Mouse (Mus musculus): ENCODE measurements at regions not wholly inside any gene's neighbourhood (a gene's known extent, or its start where the extent isn't known, plus 50 kb on each side); places are given as distances from the start of the nearest gene placed in this dataset.
A peak's percentile ranks its signal among the peaks of the same experiment; 100 is the strongest.

DNA sequence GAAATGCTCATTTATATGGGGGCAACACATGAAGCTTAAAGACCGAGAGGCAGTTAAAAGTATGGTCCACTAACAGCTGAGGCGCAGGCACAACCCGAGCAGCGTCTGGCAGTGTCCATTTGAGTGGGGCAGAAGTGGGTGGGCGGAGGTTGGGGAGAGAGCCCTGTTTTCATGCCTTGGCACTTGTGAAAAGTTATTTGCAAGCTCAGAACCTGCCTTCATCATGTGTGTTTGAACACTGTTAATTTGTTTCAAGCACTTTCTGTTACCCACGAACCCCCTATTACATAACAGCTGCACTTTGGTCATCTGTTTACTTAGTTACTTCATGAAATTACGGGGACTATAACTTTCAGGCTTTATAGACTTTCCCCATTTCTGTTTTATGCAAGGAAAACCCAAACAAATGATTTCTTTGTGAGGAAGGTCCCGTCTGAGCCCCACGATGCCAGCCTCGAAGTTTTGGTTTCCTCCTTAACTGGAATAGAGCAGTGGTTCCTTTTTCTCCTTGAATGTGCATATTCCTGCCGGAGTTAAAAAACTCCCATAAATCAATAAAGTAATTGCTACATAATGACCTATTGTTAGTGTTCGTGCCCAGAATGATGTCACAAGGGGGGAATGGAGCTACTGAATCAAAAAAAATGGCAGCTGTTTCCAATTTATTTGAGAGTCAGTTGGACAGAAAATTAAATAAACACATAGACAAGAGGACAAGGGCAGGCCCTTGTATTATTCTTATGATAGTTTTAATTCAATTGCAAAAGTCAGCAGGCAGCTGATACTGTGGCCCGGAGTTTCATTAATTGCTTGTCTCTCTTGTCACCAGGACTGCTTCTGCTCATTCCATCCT lies 363.6 kb downstream of the Etnk1 start:
- DNase-seq (ENCODE audit: extremely low spot score in 1 of 2, low spot score in 1 of 2), result no peak

DNA sequence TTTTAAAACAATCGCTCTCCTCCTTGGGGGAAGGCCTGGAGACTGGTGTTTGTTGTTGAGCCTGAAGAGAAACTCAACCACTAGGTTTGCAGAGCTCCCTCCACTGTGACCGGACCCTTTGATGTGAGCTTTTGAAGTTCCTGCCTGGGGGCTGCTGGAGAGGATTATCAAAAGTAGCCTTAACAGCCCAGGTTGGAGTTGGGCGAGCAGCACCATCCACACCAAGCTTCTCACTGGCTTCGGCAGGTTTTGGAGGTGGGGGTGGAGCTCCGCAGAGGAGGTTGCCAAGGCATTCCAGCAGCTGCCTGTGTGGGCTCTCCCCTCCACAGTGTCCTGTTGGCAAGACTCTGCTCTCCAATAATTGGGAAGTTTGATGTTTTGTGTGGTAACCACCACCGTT lies 364.5 kb downstream of the Etnk1 start:
- no peak for DNase-seq (ENCODE audit: extremely low spot score in 1 of 2, low spot score in 1 of 2)

DNA sequence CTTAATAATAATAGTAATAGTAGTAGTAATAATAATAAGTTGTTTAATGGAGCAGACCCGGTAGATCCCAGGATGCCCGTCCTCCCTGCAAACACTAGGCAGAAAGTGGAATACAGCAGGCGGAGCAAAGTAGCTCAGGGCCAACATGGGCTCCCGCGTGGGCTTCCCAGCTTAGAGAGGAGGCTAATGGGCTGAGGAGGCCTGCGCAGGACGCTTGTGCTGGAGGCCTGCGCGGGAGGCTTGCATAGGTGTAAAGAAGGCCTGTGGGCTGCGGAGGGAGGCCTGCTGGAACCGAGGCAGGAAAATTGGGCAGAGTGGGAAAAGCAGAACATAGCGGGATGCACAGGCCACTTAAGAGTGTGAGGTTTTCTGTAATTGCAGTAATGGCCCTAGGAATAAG lies 365.4 kb downstream of the Etnk1 start:
- no peak for DNase-seq (ENCODE audit: extremely low spot score in 1 of 2, low spot score in 1 of 2)

- no peak for DNase-seq (ENCODE audit: extremely low spot score in 1 of 2, low spot score in 1 of 2)
These were observed 368.2 kb downstream of the Etnk1 start for GRCm38 (mm10) chr6:143535265-143535664.

DNA sequence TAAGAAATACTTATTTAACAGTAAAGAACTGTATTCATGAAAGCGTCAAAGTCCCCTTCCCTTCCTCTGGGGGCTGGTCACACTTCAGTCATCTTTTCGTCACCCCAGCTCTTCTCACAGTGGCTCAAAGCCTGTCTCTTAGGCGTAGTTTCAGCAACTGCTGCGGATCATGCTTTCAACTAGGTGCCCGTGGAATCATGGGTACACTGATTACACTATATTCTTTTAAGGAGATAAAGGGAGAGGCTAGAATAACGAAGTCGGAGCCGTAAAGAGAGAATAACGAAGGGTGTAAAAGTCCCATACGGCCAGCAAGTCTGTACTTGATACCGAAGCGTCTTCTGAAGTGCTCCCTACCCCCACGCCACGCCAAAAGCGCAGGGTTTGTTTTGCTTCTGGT lies 368.7 kb downstream of the Etnk1 start:
- peak in 1 of 2 experiments; percentile 28 for DNase-seq (ENCODE audit: extremely low spot score in 1 of 2, low spot score in 1 of 2)

- DNase-seq (ENCODE audit: extremely low spot score in 1 of 2, low spot score in 1 of 2), result no peak
These were observed 369.7 kb downstream of the Etnk1 start for GRCm38 (mm10) chr6:143536525-143537293.

DNA sequence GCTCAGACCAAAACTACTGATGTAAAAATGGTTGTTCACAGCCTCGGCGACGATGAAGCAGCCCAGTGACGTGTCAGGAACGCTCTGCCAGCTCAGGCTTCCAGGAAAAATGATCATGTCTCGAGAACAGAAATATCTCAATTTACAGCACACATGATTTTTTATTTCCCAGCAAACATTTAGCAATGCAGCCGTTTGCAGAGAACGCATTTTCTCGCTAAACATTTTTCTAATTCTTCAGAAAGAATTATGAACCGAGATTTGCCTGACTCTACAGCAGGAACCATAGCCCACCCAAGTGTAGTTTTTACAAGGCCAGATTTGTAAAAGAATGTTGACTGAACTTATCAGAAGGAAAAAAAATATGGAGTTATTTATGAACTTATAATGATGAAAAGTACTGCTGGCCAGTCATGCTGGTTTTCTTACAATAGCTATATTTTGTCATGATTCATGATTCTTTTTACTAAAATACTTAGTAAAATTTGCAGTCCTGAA lies 380.4 kb downstream of the Etnk1 start:
- DNase-seq (ENCODE audit: extremely low spot score in 1 of 2, low spot score in 1 of 2), result no peak

DNA sequence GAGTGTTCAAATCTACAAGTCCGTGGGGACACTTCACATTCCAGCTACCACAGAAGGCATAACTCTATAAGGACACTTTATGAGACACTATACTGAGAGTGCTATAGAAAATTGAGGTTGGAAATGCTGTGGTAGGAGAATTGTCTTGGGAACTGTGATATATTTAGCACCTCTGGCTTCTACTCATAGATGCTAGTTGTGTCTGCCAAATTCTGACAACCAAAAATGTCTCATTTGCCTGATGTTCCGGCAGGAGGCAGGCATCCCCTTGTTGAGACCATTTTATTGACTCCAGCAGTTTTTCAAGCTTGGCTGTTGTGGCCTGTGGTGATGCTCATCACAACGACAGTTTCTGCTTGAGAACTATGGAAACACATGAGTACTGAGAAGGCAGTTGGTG lies 387.9 kb downstream of the Etnk1 start:
- DNase-seq (ENCODE audit: extremely low spot score in 1 of 2, low spot score in 1 of 2), result no peak

DNA sequence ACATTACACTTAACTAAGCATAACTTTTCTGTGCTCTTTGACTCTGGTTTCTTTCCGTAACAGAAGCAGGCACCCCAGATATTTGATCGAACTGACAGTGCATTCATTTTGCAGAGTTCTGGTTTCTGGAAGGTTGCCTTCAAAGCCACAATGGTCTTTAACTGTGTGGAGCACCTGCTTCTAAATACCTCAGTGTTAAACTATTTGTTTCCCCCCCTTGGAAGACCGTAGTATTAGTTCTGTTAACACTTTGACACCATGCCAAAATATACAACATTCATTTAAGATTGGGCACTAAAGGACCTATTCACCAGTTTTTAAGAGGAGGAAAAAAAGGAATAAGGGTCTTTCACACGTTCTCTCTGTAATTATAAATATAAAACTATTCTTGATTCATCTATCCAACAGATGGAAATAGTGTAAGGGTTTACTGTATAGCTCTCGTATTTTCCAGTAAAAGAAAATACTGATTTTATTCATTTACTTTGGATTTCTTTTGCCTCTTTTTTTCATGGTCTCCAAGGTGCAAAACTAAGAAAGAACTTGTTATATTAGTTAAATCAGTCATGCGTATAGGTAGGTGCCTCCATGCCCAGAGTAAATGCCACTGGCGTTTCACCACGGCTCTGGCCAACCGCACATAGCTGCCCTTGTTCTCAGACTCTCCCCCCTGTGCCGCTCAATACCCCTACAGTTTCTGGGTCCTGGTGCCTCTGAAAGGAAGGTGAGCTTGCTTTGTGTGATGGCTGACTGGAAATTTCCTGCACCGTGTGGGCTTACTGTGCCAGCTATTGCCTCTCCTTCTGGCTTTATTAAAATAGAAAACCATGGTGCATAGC lies 391.2 kb downstream of the Etnk1 start:
- DNase-seq (ENCODE audit: extremely low spot score in 1 of 2, low spot score in 1 of 2), result no peak

DNA sequence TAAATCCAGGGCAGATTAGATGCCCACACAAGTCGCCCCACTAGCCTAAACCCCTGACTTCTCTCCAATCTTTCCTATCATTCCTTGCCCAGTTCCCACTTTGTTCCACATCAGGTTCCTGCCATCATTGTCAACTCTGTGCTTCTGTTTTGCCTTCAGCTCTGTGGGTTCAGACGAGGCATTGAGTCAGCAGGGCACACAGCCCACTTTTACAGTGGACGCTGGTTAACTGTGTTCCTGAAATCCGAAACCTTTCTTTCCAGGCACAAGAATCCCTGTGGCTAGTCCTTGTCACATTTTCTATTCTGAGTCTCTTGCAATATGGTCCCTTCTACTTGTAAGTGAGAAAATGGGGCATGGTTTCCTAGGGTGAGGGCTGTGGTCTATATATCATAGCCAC lies 392.3 kb downstream of the Etnk1 start:
- DNase-seq (ENCODE audit: extremely low spot score in 1 of 2, low spot score in 1 of 2), result no peak

- DNase-seq (ENCODE audit: extremely low spot score in 1 of 2, low spot score in 1 of 2), result no peak
These were observed 394.5 kb downstream of the Etnk1 start for GRCm38 (mm10) chr6:143561316-143562088.

DNA sequence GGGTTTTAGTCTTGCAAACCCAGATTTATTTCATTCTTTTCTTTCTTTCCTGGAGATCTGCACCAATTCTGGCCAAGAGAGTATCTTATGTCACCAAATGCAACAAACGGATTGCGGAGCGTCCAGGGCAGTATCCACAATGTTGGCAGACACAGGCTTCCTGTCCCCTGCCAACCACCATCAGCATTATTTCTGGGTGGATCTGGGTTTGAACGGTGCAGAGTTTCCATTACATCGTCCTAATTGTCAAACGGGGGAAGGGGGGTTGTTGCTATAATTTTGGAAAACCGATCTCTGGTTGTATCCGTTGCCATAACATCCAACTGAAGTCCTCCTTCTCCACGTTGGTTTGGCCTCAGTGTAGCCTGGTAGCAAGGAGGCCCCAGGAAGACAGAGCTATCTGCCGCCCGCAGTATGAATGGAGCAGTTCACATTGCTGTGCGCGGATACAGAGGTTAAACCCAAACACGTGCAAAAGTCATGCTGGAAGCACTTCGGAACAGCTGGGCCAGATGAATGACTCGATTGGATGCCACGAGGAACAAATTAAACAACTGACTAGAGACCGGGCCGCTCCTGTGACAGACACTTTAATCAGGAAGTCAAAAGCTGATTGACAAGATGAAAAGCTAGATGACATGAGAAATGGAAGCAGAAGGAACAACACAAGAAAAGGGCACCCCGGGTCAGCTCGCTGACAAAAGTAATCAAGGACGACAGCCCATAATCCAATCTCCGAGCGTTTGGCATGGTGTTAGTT lies 404.5 kb downstream of the Etnk1 start:
- no peak for DNase-seq (ENCODE audit: extremely low spot score in 1 of 2, low spot score in 1 of 2)

DNA sequence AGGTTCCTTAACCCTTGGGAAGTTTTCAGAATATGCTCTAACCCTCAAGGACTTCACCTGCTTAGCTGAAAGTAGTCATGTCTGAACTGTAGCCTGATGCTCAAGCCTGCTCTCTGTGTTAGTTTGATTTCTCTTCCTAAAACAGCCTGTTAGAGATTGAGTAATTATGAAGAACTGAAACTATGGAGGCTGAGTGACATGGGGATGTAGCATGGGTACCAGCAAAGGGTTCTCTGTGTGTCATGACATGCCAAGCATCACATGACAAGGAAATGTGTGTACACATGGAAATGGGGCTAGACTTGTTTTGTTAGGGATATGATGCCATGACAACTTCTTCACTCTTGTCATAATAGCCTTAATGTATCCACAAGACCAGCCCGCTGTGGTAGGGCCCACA lies 412.2 kb downstream of the Etnk1 start:
- no peak for DNase-seq (ENCODE audit: extremely low spot score in 1 of 2, low spot score in 1 of 2)

- DNase-seq (ENCODE audit: extremely low spot score in 1 of 2, low spot score in 1 of 2), result no peak
These were observed 422.6 kb downstream of the Etnk1 start for GRCm38 (mm10) chr6:143589666-143590065.

DNA sequence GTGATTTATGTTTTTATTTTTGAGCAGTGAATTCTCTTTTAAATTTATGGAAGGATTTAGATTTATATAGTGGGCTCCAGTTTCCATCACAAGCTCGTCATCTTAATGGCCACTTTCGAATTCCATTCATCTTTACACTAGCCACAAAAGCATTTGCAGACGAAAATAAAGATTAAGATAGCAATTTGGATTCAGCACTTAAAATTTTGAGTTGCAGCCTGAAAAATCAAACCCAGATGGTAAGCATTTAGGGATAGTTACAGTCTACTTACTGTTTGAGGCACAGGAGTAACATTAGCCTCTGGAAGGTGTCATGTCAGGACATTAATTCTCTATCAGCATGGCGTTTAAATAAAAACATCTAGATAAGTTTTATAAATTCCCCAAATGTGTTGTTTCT lies 423.2 kb downstream of the Etnk1 start:
- DNase-seq (ENCODE audit: extremely low spot score in 1 of 2, low spot score in 1 of 2), result no peak

GRCm38 (mm10) chr6:143592490-143592889 lies 425.5 kb downstream of the Etnk1 start:
- no peak for DNase-seq (ENCODE audit: extremely low spot score in 1 of 2, low spot score in 1 of 2)

- no peak for DNase-seq (ENCODE audit: extremely low spot score in 1 of 2, low spot score in 1 of 2)
These were observed 428.5 kb downstream of the Etnk1 start for GRCm38 (mm10) chr6:143595486-143595885.

DNA sequence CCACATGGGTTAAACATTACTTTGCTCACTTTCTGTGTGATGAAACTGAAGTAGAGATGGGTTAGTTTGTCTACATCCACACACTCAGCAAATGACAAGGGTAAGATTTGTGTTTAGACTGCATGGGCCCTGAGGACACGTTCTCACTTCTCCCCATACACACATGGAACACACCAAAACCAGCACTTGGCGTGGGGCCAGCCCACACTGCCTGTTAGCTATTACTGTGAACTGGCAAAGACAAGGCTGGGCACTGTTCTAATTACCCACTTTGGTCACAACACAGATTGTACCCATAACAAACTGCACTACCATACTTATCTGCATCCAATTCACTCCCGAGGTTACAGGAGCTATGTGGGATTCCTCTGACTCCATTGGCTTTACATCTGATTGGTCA lies 430.4 kb downstream of the Etnk1 start:
- no peak for DNase-seq (ENCODE audit: extremely low spot score in 1 of 2, low spot score in 1 of 2)

DNA sequence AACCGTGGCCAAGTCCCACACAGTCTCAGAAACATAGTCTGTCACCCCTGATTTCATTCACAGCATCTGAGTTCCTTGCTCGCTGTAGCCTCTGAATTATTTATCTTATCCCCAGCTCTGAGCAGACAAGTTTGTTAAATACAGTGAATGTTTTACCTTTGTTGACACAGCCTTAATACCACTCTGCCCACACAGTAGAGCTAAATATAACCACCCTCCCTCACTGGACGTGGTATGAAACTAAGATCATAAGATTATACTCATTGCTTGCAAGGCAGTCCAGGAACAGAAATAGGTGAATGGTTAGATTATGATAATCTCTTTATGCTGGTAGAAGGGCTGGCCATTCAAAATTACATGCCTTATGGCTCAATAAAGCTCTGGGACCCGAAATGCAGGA lies 431.9 kb downstream of the Etnk1 start:
- no peak for DNase-seq (ENCODE audit: extremely low spot score in 1 of 2, low spot score in 1 of 2)
